Mouse (Mus musculus) midbrain, postnatal 0 days (tissue): Measurements from ENCODE around the gene Mars. TPM values are rescaled to one million over a fixed set of nuclear protein-coding genes. Genes with fewer than 3 reads are reported as not detected.
A peak's percentile ranks its signal among the peaks of the same experiment; 100 is the strongest.

Source experiments
- ATAC-seq: fragments of 200-750 bp; cut with Nextera tagmentation; 2 replicates; pipeline ENCODE4 v1.8.0; 2017; ENCODE audit warnings: moderate number of reproducible peaks, mild to moderate bottlenecking, moderate TSS enrichment, moderate library complexity; ENCODE audit not compliant: low FRiP score
- DNase-seq: peaks from one replicate; pipeline ENCODE4 v3.0.0-alpha.2; 2015; ENCODE audit warnings: low spot score
- H3K27ac ChIP-seq: fragments of 300-500 bp; sonication (generic); 2 replicates; pipeline ENCODE4 v1.5.1; 2014; ENCODE audit warnings: low read depth, mild to moderate bottlenecking, low read length, mixed read lengths
- H3K27me3 ChIP-seq: fragments of 300-500 bp; sonication (generic); 2 replicates; pipeline ENCODE4 v1.6.1; 2014; ENCODE audit warnings: low read length, control low read depth, mixed read lengths; ENCODE audit not compliant: insufficient read depth
- H3K36me3 ChIP-seq: fragments of 300-500 bp; sonication (generic); 2 replicates; pipeline ENCODE4 v1.6.1; 2014; ENCODE audit warnings: low read length, control low read depth, mixed read lengths; ENCODE audit not compliant: insufficient read depth
- H3K4me1 ChIP-seq: fragments of 300-500 bp; sonication (generic); 2 replicates; pipeline ENCODE4 v1.6.1; 2014; ENCODE audit warnings: mild to moderate bottlenecking, control low read depth, antibody characterized with exemption, low read length, mixed read lengths; ENCODE audit not compliant: insufficient read depth
- H3K4me2 ChIP-seq: fragments of 300-500 bp; sonication (generic); 2 replicates; pipeline ENCODE4 v1.6.1; 2014; ENCODE audit warnings: low read depth, mild to moderate bottlenecking, low read length, mixed read lengths; ENCODE audit not compliant: poor library complexity, severe bottlenecking
- H3K4me3 ChIP-seq: fragments of 300-500 bp; sonication (generic); 2 replicates; pipeline ENCODE4 v1.5.1; 2014; ENCODE audit warnings: low read depth, mild to moderate bottlenecking, low read length, moderate library complexity
- H3K9ac ChIP-seq: fragments of 300-500 bp; sonication (generic); replicated peaks from 2 replicates; pipeline ENCODE4 v1.6.1; 2014; ENCODE audit warnings: mild to moderate bottlenecking, low read length, moderate library complexity, mixed read lengths; ENCODE audit not compliant: poor library complexity, severe bottlenecking
- H3K9me3 ChIP-seq: fragments of 300-500 bp; sonication (generic); 2 replicates; pipeline ENCODE4 v1.6.1; 2016; ENCODE audit warnings: low read length, control low read depth
- CTCF ChIP-seq: IDR thresholded peaks from 2 replicates; pipeline ENCODE4 v1.5.1; 2016; ENCODE audit warnings: antibody characterized with exemption, mild to moderate bottlenecking
- WGBS: fragments of 180-500 bp; shearing (Covaris S2); extraction: QIAGEN DNeasy Blood & Tissue Kit; methylation state at CpG from one replicate; pipeline ENCODE4 v1.1.7; 2014; 5-methylcytosine and 5-hydroxymethylcytosine counted together
- polyA plus RNA-seq: library from polyadenylated mRNA; unstranded; fragments of >200 nt; fragmentation: Nextera tagmentation; extraction: Ambion mirVana; gene quantifications from 2 replicates; pipeline ENCODE4 v1.2.1, GENCODE M21; 2015
- total RNA-seq: library from RNA; depleted of rRNA; stranded (reverse); fragments of >200 nt; gene quantifications from 2 replicates; pipeline ENCODE4 v1.2.3, GENCODE M21; 2014

Gene Mars
- total and polyA plus RNA-seq, 2 experiments from 2014 or later, result 62.6 to 112 TPM

- WGBS, result under 1% methylated on average over 38 of the region's 42 CpGs
- ATAC-seq, result peak; percentile 32; the same call in 1 of the 2 replicates
- Histone ChIP-seq H3K4me3 (peak overlapping the region; percentile 26), H3K36me3 (no peaks in the 10 kb centered on the region), H3K4me2 (peak overlapping the region; percentile 47), H3K9me3 (no peaks in the 10 kb centered on the region), H3K27me3 (peaks cover 30% of the 10 kb centered on the region), H3K4me1 (peaks cover 11% of the 10 kb centered on the region), H3K9ac (0 out of 2 replicates have a peak overlapping the region, but pooled peaks have one; percentile 4), H3K27ac (no peak overlapping the region; the same call in 1 of the 2 replicates)
- peak; percentile 57 for DNase-seq
- no peak for TF ChIP-seq CTCF
Observed at GRCm38 (mm10) chr10:127339683-127340576, 28.3 kb upstream of the Mars start.

- no peak overlapping the region for H3K9ac ChIP-seq
Observed at GRCm38 (mm10) chr10:127338930-127339682, 27.5 kb upstream of the Mars start.

GRCm38 (mm10) chr10:127337536-127338099 lies 26.0 kb upstream of the Mars start:
- Histone ChIP-seq H3K4me3 (no peak overlapping the region), H3K4me2 (no peak overlapping the region), H3K9ac (no peak overlapping the region), H3K27me3 (peaks cover 30% of the 10 kb centered on the region), H3K4me1 (peaks cover 11% of the 10 kb centered on the region), H3K27ac (no peak overlapping the region), H3K9me3 (no peaks in the 10 kb centered on the region), H3K36me3 (no peaks in the 10 kb centered on the region)
- no peak for DNase-seq
- 82% methylated on average over 6 of the region's 6 CpGs for WGBS
- no peak for ATAC-seq
- TF ChIP-seq CTCF, result no peak

More at GRCm38 (mm10) chr10:127338930-127339682, 27.5 kb upstream of the Mars start:
- H3K4me1 ChIP-seq, result peaks cover 11% of the 10 kb centered on the region
- peak; percentile 95 for DNase-seq
- peaks cover 30% of the 10 kb centered on the region for H3K27me3 ChIP-seq
- ATAC-seq, result peak; percentile 70
- no peak overlapping the region; the same call in 1 of the 2 replicates for H3K27ac ChIP-seq
- no peaks in the 10 kb centered on the region for H3K36me3 ChIP-seq
- under 1% methylated on average over 31 of the region's 31 CpGs for WGBS
- peak overlapping the region; percentile 47 for H3K4me2 ChIP-seq
- H3K4me3 ChIP-seq, result peak overlapping the region; percentile 26
- peak; percentile 96 for TF ChIP-seq CTCF
- H3K9me3 ChIP-seq, result no peaks in the 10 kb centered on the region

- TF ChIP-seq CTCF, result no peak
- H3K4me2 ChIP-seq, result no peak overlapping the region
- no peaks in the 10 kb centered on the region for H3K36me3 ChIP-seq
- no peak overlapping the region for H3K4me3 ChIP-seq
- DNase-seq (no peak), ATAC-seq (no peak)
- H3K27me3 ChIP-seq, result peaks cover 29% of the 10 kb centered on the region
- WGBS, result 77% methylated on average over 5 of the region's 5 CpGs
- H3K9me3 ChIP-seq, result no peaks in the 10 kb centered on the region
- peaks cover 6% of the 10 kb centered on the region; the same call in 1 of the 2 replicates for H3K4me1 ChIP-seq
- H3K27ac ChIP-seq, result no peak overlapping the region
- H3K9ac ChIP-seq, result no peak overlapping the region
Observed at GRCm38 (mm10) chr10:127336952-127337351, 25.4 kb upstream of the Mars start.

GRCm38 (mm10) chr10:127335271-127335670 lies 23.7 kb upstream of the Mars start:
- H3K9me3 ChIP-seq, result no peaks in the 10 kb centered on the region
- 81% methylated on average over 1 of the region's 1 CpGs for WGBS
- peaks cover 6% of the 10 kb centered on the region; the same call in 1 of the 2 replicates for H3K4me1 ChIP-seq

More at GRCm38 (mm10) chr10:127335271-127335670, 23.7 kb upstream of the Mars start:
- Histone ChIP-seq H3K4me3 (no peak overlapping the region), H3K36me3 (no peaks in the 10 kb centered on the region), H3K9ac (no peak overlapping the region), H3K27ac (no peak overlapping the region), H3K27me3 (peaks cover 12% of the 10 kb centered on the region), H3K4me2 (no peak overlapping the region)
- ATAC-seq (no peak), DNase-seq (no peak)
- TF ChIP-seq CTCF, result no peak
